Mouse (Mus musculus): Measurements from ENCODE around the gene Ppp4r1.

The Ppp4r1 gene

DNA sequence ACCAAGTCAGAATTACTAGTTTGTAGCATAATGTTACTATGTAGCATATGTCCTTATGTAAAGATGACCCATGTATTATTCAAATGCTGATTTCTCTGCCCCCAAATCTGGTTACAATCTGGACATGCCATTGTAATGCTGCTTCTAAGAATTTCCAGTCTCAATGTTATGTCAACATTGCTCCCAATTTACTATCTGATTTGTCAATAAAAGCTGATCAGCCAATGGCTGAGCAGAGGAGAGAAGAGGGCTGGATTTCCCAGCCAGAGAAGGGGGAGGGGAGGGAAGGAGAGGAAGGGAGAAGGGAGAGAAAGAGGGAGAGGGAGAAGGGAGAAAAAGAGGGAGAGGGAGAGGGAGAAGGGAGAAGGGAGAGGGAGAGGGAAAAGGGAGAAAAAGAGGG lies 82.9 kb downstream of the Ppp4r1 start:
- DNase-seq, result no peak

DNA sequence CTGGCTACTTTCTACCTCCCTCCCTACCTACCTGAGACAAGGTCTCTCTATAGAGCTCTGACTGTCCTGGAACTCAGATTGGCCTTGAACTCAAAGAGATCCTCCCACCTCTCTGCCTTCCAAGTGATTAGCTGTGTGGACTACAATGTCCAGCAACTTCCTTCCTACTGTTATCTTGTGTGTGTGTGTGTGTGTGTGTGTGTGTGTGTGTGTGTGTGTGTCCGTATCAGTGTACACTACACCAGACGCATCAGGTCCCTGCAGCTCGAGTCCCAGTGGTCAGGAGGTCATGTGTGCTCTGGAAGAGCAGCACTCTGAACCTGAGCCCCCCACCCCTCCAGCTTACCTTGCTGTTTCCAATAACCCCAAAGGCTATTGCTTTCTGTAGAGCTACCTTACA lies 83.8 kb downstream of the Ppp4r1 start:
- no peak for DNase-seq

DNA sequence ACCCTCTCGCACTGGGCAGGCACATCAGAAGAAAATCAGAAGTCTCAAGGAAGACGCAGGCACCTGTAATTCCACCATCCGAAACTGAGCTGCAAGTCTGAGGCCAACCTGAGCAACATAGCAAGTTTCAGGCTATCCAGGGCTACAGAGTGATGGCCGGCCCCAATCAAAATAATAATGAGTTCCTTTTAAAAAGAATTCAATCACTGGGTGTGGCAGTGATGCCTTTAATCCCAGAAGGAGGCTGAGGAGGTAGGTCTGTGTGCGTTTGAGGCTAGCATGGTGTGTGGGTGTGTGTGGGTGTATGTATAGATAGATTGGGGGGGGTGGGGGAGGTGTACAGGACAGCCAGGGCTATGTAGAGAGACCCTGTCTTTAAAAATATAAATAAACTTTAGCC lies 85.6 kb downstream of the Ppp4r1 start:
- DNase-seq, result no peak

DNA sequence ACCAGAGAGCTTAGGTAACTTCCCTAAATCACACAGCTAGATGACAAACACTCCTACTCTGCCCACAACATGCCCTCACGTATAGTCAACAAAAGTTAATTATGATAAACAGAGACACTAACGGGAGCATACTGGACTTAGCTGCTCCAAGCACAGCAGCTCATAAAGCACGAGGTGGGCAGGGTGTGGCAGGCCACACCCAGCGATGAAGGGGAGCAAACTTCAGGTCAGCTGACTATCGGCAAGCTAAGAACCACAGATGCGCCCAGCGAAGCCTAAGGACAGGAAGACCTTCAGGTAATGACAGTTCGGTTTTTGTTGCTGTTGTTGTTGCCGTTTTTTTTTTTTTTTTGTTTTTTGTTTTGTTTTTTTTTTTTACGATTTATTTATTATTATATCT lies 87.3 kb downstream of the Ppp4r1 start:
- no peak for DNase-seq

DNA sequence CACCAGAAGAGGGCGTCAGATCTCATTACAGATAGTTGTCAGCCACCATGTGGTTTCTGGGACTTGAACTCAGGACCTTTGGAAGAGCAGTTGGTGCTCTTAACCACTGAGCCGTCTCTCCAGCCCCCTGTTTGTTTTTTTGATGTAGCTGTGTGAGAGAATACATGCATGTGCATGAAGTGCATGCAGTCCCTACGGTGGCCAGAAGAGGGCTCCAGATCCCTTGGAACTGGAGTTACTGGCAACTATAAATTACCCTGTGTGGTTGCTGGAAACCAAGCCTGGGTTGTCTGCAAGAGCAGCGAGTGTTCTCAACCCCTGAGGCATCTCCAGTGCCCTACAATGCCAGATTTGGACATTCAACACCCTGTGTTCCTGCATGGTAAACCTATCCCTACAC lies 87.8 kb downstream of the Ppp4r1 start:
- peak; percentile 80 to 92 for DNase-seq

DNA sequence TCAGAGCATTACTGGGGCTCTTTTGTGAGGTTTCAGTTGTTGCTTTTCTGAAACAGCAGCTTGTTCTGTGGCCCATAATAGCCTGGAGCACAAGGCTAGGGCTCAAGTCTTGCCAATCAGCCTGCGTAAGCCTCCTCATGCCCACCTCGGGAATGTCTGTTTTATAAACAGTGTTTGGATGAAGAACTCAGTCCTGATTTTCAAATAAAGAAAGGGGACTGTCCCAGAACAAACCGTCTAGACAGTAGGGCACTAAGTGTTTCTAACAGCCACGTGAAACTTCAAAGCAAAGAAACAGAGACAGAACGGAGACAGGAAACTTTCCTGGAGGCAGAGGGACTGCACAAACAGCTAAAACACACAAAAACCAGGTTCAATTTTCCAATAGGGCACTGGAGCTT lies 89.3 kb downstream of the Ppp4r1 start:
- DNase-seq, result no peak

DNA sequence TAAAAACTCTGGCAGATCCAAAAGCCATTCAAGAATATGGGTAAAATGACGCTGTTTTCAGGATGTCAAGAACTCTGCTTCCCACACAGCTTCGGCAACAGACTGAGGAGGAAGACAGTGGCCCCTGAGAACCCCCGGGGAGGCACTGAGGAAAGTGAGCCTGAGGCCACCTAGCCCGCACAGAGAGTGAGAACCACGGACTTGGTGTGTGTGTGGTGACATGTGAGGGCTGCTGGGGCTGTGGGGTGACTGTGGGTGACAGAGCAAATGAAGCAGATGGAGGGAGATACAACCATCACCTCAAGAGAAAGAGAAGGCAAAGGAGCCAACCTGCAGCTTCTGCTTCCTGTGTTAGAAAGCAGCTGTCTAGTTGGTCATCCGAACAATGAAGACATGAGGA lies 89.7 kb downstream of the Ppp4r1 start:
- no peak for DNase-seq

DNA sequence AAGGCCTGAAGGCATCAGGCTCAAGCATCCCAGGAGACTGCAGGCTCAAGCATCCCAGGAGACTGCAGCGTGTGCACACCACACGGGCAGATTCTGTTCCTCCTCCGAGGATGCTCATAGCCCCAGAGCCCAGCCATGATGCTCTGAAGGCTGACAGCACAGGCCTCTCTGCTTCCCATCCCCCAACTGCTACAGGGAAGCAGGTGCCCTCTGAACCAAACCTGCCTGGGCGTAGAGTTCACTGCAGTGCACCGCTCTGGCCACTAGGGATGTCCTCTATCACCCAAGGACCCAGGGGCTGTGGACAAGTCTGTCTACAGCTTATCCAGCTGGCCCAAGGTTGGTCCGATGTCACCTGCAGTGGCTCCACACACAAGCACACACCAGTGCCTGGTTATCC lies 90.3 kb downstream of the Ppp4r1 start:
- peak; percentile 70 to 80 for DNase-seq

DNA sequence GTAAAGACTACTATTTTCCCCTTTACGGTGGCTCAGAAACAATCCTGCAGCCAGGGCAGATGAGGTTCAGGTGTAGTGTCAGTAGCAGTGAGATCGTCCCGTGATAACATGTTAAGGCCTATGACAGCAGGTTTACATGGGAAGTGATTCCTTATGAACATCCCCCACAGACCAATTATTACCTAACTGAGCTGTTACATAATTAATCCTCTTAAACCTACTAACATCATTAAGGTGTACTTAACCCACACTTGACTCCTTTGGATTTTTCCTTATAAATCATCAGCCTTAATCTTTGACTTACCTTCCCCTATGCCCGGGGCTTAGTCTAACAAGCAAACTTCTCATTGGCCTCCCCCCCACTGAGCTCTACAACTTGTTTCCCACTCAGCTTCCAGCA lies 90.8 kb downstream of the Ppp4r1 start:
- DNase-seq, result no peak

DNA sequence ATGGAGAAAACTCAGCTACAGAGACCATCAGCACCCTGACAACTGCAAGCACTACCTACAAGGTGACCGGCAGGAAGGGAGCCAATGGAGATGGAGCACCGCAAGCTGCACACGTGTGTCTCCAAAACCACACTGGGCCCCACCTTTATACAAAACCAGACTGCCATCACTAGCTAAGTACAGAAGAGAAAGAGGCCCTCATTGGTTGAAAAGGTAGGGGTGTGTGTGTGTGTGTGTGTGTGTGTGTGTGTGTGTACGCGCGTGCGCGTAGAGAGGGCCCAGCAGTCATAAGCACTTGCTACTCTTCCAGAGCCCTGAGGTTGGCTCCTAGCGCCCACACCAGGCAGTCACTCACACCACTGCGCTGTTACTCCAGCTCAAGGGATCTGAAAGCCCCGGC lies 91.5 kb downstream of the Ppp4r1 start:
- no peak for DNase-seq

DNA sequence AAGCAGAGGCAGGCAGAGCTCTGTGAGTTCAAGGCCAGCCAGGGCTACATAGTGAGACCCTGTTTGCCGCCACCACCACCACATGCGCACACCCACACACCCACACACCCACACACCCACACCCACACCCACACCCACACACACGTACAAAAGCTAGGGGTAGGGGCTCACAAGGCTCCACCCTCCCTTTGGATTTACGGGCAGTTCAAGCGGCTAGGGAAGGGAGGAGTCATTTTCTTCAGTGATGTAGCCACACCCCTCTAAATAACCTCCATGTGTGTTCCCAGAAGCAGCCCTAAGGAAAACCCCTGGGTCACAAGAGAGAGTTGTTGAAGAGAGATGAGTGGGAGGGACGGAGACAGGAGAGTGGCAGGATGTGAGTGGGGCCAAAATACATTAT lies 94.7 kb downstream of the Ppp4r1 start:
- no peak for DNase-seq

DNA sequence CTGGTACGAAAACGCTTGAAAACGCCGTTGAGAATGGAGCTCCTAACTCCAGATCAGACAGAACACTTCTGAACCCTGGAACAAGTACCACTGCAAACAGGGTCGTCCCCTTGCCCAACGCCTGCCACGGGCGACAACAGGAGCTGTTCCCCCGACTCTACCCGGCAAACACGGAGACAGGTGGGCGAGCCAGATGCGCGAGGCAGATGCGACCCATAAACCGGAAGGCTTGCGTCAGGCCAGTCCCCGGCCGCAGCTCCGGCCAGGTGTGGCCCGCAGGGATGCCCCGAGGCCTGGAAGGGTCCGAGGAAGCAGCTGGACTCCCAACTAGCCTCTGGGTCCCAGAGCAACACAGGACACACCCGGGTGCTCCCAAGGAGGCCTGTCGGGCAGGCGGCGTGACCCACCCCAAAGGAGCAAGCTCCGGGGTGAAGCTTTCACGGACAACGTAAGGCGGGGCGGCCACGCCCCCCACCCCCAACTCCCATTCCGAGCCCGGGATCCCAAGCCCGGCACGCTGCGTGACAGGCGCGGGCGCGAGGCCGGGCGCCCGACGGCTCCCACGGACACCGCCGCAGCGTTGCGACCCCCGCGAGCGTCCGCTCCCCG lies 101.8 kb downstream of the Ppp4r1 start:
- DNase-seq, result peak; percentile 50 to 79

DNA sequence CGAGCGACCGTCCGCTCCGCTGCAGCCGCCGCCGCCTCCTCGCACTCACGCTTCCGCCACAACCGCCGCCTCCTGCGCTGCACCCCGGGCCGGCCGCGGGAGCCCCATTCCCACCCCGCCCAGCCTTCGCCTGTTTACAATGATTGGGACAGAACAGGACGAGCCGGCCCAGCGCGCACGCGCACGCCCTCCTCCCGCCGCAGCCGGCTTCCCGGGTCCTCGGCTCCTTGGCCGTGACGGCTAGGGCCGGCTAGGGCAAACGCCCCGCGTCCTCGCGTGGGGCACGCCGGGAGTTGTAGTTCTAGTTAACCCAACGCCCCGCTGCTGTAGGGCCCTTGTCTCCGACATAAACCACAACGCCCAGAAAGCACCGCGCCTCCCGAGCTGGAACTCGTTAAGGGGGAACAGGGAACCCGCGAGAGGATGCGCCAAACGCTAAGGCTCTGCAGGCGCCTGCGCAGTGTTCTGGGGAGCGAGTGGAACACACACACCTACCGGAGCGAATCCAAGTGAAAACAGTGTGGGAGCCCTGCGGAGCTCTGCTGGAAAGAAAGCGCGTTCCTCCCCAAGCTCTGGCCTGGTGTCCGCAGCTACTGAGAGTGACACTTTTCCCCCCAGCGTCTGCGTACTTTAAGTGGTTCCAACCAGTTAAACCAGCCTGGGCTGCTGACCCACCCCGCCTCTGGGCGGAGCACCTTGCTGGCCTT lies 102.5 kb downstream of the Ppp4r1 start:
- DNase-seq, result peak; percentile 98 to 100

DNA sequence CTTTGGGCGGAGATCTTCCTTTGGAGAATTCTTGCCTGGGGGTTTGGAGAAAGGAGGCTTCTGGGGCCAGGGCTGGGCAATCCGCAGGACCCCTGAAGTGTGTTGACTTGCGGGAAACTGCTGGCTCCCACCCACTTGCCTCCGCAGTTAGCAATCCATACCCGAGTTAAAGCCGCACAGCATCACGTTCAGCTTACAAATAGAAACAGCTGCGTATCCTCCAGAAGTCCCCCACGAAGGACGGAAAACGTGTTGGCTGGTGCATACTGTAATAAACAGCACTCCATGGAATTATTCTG lies 103.0 kb downstream of the Ppp4r1 start:
- DNase-seq, result no peak

DNA sequence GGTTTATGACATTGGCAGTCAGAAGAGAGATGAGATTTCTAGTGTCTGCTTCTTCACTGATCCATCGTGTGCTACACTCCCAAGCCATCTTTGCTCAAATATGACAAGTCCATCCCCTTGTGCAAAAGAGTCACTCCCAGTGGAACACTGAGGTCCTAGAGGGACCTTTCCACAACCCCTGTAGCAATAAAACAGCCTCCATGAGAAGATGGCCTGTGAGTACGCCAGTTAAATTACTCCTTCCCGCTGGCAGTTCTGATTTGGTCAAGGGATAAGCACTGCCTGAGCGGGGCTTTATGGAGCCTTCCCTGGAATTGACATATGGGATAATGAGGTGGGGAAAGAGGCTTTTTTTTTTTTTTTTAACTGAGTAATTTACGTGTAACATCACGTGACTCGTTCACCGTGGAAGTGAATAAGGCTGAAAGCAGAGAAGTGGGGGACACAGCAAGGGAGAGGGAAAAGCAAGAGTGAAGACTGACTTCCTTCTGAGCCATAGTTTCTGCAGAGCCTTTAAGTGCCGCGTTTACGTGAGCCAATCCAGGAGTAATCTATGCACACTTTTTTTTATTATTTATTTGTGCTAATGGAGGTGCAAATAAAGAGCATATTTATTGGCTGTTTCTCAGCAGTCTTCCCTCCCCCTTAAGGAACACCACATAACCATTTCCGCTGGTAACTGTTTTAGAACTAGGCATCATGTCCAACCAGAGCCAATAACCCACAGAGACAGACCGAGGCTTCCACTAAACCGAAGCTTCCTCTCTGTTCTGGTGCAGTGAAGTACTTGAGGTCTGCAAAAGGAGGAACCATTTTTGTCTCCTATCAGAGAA lies 103.5 kb downstream of the Ppp4r1 start, which contains the start of gene Ralbp1:
TSS of gene Ralbp1 (minus strand) at position 102 of the 833 bp plus-strand sequence.
- peak in 1 of 2 experiments; percentile 13 for DNase-seq

DNA sequence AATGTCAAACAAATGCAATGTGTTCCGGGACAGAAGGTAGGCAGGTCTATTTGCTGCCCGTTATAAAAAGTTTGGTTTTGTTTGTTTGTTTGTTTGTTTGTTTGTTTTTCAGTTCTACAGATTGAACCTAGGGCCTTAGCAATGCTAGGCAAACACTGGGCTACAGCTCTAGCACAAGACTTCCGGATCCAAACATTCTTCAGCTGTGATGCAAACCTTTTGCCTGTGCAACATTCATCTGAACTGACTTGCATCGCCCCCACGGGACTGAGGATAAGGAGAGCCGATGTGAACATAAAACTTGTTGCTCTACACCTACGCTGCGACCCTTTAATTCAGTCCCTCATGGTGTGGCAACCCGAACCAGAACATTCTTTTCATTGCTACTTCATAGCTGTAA lies 104.2 kb downstream of the Ppp4r1 start:
- no peak for DNase-seq

DNA sequence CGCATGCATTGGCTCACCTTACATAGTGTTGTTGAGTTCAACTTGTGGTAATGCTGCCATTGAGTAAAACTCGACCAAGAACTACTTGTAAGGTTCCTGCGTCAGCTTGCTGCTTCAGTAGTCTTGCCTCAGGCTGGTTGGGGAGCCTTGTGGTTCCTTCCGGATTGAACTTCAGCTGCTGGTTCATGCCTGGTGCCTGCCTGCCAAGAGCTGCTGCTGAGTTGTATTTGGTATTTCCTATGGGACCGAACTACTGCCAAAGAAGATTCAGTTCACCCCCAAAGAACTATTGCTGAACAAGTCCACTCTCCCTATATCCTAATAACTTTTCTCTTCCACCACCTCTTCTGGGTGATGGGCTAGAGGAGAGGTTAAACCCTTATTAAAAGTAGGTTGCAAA lies 107.1 kb downstream of the Ppp4r1 start:
- no peak for DNase-seq

All from kidney, postnatal 25 days (tissue).